Mouse (Mus musculus) heart, embryonic 11.5 days (tissue): ENCODE measurements around the gene Gm4894. TPM values are rescaled to one million over a fixed set of nuclear protein-coding genes. Genes with fewer than 3 reads are reported as not detected.

Experiments used
- ATAC-seq: fragments of 200-750 bp; cut with Nextera tagmentation; replicated peaks from 2 replicates; pipeline ENCODE4 v1.8.0; 2017; ENCODE audit warnings: moderate library complexity; ENCODE audit not compliant: insufficient number of reproducible peaks, low FRiP score, low TSS enrichment
- H3K27ac ChIP-seq: fragments of 300-500 bp; sonication (generic); 2 replicates; pipeline ENCODE4 v1.5.1; 2014; ENCODE audit warnings: mild to moderate bottlenecking, low read depth, low read length
- H3K27me3 ChIP-seq: fragments of 300-500 bp; sonication (generic); 2 replicates; pipeline ENCODE4 v1.6.1; 2014; ENCODE audit warnings: mild to moderate bottlenecking, low read length, mixed read lengths; ENCODE audit not compliant: control insufficient read depth, insufficient read depth
- H3K36me3 ChIP-seq: fragments of 300-500 bp; sonication (generic); 2 replicates; pipeline ENCODE4 v1.6.1; 2014; ENCODE audit warnings: mild to moderate bottlenecking, low read length, moderate library complexity, mixed read lengths; ENCODE audit not compliant: control insufficient read depth, insufficient read depth
- H3K4me1 ChIP-seq: fragments of 300-500 bp; sonication (generic); 2 replicates; pipeline ENCODE4 v1.6.1; 2014; ENCODE audit warnings: low read length; ENCODE audit not compliant: control insufficient read depth, insufficient read depth
- H3K4me2 ChIP-seq: fragments of 300-500 bp; sonication (generic); 2 replicates; pipeline ENCODE4 v1.6.1; 2014; ENCODE audit warnings: mild to moderate bottlenecking, moderate library complexity
- H3K4me3 ChIP-seq: fragments of 300-500 bp; sonication (generic); 2 replicates; pipeline ENCODE4 v1.5.1; 2014; ENCODE audit warnings: low read depth, low read length
- H3K9ac ChIP-seq: fragments of 300-500 bp; sonication (generic); 2 replicates; pipeline ENCODE4 v1.6.1; 2014; ENCODE audit warnings: mild to moderate bottlenecking, low read depth, low read length, moderate library complexity
- H3K9me3 ChIP-seq: fragments of 300-500 bp; sonication (generic); replicated peaks from 2 replicates; pipeline ENCODE4 v1.6.1; 2016; ENCODE audit warnings: low read length; ENCODE audit not compliant: control insufficient read depth
- WGBS: fragments of 180-500 bp; shearing (Covaris S2); extraction: QIAGEN DNeasy Blood & Tissue Kit; methylation state at CpG from one replicate; pipeline ENCODE4 v1.1.7; 2014; ENCODE audit not compliant: insufficient replicate concordance; 5-methylcytosine and 5-hydroxymethylcytosine counted together
- polyA plus RNA-seq: library from polyadenylated mRNA; unstranded; fragments of >200 nt; fragmentation: Nextera tagmentation; extraction: Ambion mirVana; gene quantifications from 2 replicates; pipeline ENCODE4 v1.2.1, GENCODE M21; 2014

Gm4894 gene
- not detected in 2 replicates for polyA plus RNA-seq

DNA sequence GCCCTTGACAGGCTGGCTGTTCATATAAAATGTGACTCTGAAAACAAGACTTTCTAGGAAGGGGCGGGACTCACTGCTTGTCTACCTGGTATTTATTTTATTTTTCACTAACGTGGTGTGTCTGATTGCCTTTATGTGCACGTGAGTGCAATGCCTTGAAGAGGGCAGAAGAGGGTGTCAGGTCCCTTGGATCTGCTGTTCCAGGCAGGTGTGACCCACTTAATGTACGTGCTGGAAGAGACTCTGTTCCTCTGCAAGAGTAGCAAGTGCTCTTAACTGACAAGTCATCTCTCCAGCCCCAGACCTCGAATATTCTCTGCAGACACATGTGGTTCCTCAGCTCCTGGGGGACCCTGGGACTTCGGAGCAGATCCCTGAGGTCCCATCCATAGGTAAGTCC is at the start of gene Gm4894:
Gm4894 (plus strand) TSS at position 301 of the 400 bp plus-strand sequence.
- Histone ChIP-seq H3K4me3 (no peak within 1 kb of the TSS), H3K4me1 (no peaks in the 10 kb centered on the region), H3K27ac (no peak within 1 kb of the TSS), H3K4me2 (no peak within 1 kb of the TSS), H3K9ac (no peak within 1 kb of the TSS), H3K27me3 (no peaks in the 10 kb centered on the region), H3K36me3 (no peaks in the 10 kb centered on the region), H3K9me3 (no peaks in the 10 kb centered on the region)
- 62% methylated on average over 6 of the region's 6 CpGs for WGBS
- no peak for ATAC-seq

DNA sequence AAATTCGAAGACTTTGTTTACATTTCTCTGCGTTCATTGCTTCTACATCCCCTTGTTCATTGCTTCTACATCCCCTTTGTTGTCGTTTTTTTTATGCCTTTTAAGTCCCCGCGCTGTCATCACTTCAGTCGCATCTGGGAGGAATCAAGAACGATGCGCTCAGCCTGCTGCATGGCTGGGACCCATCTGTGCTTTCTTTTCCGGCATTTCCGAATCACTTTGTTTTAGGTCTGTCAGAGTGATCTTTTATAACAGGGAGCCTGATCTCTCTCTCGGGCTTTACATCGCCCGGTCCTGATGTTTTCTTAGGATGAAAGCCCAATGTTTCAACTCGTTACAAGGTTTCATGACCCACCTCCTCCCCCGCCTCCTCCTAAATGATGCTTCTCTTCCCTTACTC is 44.0 kb upstream of the Gm4894 start:
- WGBS = 51% methylated on average over 15 of the region's 15 CpGs
- no peak overlapping the region for H3K4me2 ChIP-seq

DNA sequence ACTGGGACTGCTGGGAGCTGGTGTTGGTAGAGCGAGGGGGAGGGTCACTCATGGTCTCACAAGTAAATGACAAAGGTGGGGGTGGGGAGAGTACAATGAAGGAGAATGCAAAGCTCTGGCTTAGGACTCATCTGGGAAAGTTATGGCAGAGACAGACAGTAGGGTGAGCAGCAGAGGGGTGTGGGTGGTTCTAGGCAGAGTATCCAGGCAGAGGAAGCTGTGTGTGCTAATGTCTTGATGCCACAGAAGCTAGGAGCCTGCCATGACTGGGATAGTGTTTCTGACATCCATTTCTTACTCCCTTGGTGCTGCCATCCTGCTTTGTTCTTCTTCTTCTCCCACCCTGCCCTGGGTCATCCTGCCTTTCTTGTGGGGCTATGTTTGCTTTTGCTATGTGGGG is 38.8 kb upstream of the Gm4894 start:
- 60% methylated on average over 1 of the region's 1 CpGs for WGBS
- Histone ChIP-seq H3K27ac (no peak overlapping the region), H3K36me3 (no peaks in the 10 kb centered on the region), H3K27me3 (no peaks in the 10 kb centered on the region), H3K4me2 (no peak overlapping the region), H3K9ac (no peak overlapping the region), H3K4me1 (no peaks in the 10 kb centered on the region), H3K9me3 (no peaks in the 10 kb centered on the region), H3K4me3 (no peak overlapping the region)
- no peak for ATAC-seq

More for the DNA sequence above, 44.0 kb upstream of the Gm4894 start:
- Histone ChIP-seq H3K27ac (no peak overlapping the region), H3K4me1 (no peaks in the 10 kb centered on the region), H3K36me3 (no peaks in the 10 kb centered on the region), H3K4me3 (no peak overlapping the region), H3K27me3 (no peaks in the 10 kb centered on the region), H3K9ac (no peak overlapping the region), H3K9me3 (no peaks in the 10 kb centered on the region)
- no peak for ATAC-seq

DNA sequence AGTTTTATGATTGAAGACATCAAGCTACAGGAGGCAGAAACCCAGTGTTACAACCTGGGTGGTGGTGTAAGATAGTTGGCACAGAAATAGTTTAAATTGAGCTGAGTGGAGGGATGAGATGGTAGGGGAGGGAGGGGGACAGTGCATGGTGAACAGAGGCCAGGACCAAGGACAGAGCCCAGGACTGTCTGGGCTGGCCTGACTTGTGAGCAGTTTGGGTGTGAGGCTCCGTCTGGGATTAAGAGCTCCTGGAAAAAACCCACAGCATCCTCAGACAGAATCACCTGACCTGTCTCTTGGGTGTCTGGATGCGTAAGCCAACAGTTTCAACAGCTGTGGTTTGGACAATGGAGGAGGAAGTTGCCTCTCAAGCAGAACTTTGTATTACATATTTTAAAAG is 35.6 kb upstream of the Gm4894 start:
- H3K4me3 ChIP-seq = no peak overlapping the region
- H3K4me2 ChIP-seq = no peak overlapping the region
- no peak for ATAC-seq
- H3K4me1 ChIP-seq = no peaks in the 10 kb centered on the region
- 33% methylated on average over 2 of the region's 2 CpGs for WGBS
- no peaks in the 10 kb centered on the region for H3K27me3 ChIP-seq
- H3K27ac ChIP-seq = no peak overlapping the region
- H3K36me3 ChIP-seq = no peaks in the 10 kb centered on the region
- no peak overlapping the region for H3K9ac ChIP-seq
- H3K9me3 ChIP-seq = no peaks in the 10 kb centered on the region

DNA sequence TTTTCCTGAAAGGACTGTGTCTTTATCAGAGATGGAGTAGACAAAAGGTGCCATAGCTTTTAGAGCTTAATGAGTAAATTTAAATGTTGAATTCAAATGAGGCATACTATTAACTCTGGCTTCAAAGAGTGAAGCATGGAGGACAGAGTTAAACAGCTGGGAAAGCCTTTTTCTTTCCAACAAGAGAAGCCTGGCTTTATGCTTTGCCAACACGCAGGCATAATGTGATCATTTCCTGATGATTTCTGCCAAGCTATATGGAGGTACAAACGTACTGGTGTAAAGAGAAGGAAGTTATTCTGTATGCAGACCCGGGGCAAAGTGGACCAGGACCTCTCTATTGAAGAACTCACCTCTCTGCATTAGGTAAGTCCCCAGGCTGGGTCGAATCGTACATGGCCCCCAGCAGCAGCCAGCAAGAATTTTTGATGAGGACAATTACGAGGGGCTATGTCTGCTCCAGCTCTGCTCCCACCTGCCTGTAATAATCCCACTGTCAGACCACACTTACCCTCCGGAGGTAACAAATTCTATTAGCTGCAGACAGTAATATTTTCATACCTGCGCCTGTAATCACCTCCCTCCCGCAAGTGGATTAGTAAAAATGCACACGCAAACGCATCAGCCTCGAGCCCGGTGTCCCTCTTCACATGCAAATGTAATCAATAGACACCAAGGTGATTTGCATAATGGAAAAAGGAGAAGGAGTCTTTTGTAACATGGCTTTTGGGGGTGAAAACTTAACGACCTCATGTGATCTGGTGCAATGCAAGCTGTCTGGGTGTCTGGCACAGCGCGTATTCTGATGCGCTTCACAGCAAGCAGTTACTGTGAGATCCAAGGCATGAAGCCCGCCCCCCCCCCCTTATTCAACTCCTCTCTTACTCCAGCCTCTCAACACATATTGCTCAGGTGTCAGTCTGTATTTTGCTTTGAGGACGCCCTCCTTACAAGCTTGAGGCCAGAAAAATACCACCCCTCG is 32.4 kb upstream of the Gm4894 start:
- H3K4me3 ChIP-seq = no peak overlapping the region
- WGBS = 79% methylated on average over 20 of the region's 20 CpGs
- H3K9me3 ChIP-seq = no peaks in the 10 kb centered on the region
- H3K4me2 ChIP-seq = no peak overlapping the region
- no peak overlapping the region for H3K27ac ChIP-seq
- H3K9ac ChIP-seq = no peak overlapping the region
- ATAC-seq = no peak
- no peaks in the 10 kb centered on the region for H3K36me3 ChIP-seq
- H3K27me3 ChIP-seq = no peaks in the 10 kb centered on the region
- H3K4me1 ChIP-seq = no peaks in the 10 kb centered on the region

DNA sequence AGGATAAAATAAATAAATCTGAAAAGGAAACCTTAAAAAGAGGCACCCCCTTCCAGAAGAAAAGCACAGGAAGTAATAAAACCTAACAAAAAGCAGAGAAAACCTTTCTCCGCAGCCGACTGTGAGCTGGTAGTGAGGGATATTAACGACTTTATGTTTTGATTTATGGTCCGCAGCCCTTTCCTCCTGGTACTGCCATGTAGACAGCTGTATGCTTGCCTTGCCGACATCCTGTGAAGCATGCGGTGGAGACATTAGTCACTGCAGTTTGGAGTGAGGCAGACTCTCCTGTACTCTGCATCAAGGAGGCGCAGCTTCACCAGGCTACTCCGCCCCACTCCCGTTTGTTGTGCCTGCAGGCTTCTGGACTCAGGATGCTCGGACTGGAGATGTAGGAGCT is 25.8 kb upstream of the Gm4894 start:
- no peaks in the 10 kb centered on the region for H3K36me3 ChIP-seq
- no peaks in the 10 kb centered on the region for H3K4me1 ChIP-seq
- no peaks in the 10 kb centered on the region for H3K27me3 ChIP-seq
- H3K4me3 ChIP-seq = no peak overlapping the region
- no peak overlapping the region for H3K27ac ChIP-seq
- H3K9me3 ChIP-seq = no peaks in the 10 kb centered on the region
- no peak overlapping the region for H3K9ac ChIP-seq
- ATAC-seq = no peak
- 69% methylated on average over 10 of the region's 10 CpGs for WGBS
- H3K4me2 ChIP-seq = no peak overlapping the region

DNA sequence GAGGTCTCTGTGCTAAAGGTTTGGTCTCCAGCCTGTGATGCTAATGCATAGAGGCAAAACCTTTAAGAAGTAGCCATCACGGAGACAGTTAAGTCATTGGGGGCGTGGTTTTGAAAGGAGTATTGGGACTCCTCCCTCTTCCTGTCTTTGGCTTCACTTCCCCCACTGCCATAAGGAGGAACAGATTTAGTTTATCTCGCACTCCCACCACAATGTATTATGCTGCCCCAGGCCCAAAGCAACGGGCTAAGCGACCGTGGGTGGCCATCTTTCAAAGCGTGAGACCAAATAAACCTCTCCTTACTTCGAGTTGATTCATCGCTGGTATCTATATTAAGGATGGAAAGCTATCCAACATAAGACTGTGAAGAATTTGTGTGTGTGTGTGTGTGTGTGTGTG is 22.9 kb upstream of the Gm4894 start:
- Histone ChIP-seq H3K4me2 (no peak overlapping the region), H3K4me1 (no peaks in the 10 kb centered on the region), H3K27ac (no peak overlapping the region), H3K36me3 (no peaks in the 10 kb centered on the region), H3K9me3 (no peaks in the 10 kb centered on the region), H3K4me3 (no peak overlapping the region), H3K27me3 (no peaks in the 10 kb centered on the region), H3K9ac (no peak overlapping the region)
- WGBS = 72% methylated on average over 9 of the region's 9 CpGs
- no peak for ATAC-seq

DNA sequence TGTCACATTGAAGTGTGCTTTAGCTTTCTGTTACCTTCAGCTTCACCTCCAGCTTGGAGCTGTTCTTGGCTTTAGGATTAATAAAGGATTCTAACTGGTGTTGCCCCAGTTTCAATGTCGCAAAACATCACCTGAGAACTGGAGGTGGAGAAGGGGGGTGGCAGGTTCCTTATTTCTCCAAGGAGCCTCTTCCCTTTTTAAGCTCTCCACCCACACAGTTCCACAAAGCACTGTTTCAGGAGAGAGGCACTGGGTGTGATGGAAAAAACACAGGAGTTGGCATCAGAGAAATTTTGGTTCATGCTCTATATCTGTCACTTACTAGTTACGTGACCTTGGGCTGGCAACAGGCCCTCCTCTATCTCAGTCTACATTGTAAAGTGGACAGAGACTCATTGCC is 21.3 kb upstream of the Gm4894 start:
- H3K4me2 ChIP-seq = no peak overlapping the region
- H3K4me3 ChIP-seq = no peak overlapping the region
- no peaks in the 10 kb centered on the region for H3K4me1 ChIP-seq
- no peak overlapping the region for H3K27ac ChIP-seq
- ATAC-seq = no peak
- H3K36me3 ChIP-seq = no peaks in the 10 kb centered on the region
- H3K9ac ChIP-seq = no peak overlapping the region
- H3K9me3 ChIP-seq = no peaks in the 10 kb centered on the region
- WGBS = 86% methylated on average over 2 of the region's 2 CpGs
- no peaks in the 10 kb centered on the region for H3K27me3 ChIP-seq

DNA sequence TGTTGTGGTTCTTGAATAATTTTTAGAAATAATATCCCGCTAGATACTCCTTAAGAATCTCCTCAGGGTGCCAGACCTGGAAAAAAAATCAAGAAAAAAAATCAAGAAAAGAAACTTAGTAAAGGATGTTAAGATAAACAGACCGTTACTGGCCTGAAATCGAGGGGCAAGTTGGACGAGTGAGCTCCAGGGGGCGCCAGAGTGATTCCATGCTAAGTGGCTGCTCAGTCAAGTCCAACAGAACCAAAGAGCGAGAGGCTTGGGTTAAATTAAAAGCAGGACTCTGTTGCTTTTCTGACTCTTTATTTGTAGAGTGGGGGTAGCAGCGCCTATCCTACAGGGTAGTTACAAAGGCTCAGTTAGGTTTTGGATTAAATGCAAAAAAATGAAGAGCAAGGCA is 3.5 kb upstream of the Gm4894 start:
- H3K4me1 ChIP-seq = no peaks in the 10 kb centered on the region
- no peak for ATAC-seq
- no peak overlapping the region for H3K4me2 ChIP-seq
- WGBS = 32% methylated on average over 7 of the region's 7 CpGs
- no peak overlapping the region for H3K27ac ChIP-seq
- no peaks in the 10 kb centered on the region for H3K36me3 ChIP-seq
- no peaks in the 10 kb centered on the region for H3K27me3 ChIP-seq
- no peak overlapping the region for H3K4me3 ChIP-seq
- H3K9ac ChIP-seq = no peak overlapping the region
- no peaks in the 10 kb centered on the region for H3K9me3 ChIP-seq
